Mouse (Mus musculus) ES-E14 (cell line): Measurements from ENCODE around the gene Mcidas.

Experiments
- MAFK ChIP-seq: IDR thresholded peaks from 2 replicates; pipeline ENCODE4 v1.6.1; 2014; ENCODE audit warnings: mild to moderate bottlenecking, low read depth, low read length, inconsistent platforms; ENCODE audit not compliant: insufficient read depth
- ZC3H11A ChIP-seq: IDR thresholded peaks from 2 replicates; pipeline ENCODE4 v1.6.1; 2012; ENCODE audit warnings: low read depth, mild to moderate bottlenecking, inconsistent platforms, low read length, borderline replicate concordance
- ZNF384 ChIP-seq: IDR thresholded peaks from 2 replicates; pipeline ENCODE4 v1.6.1; 2012; ENCODE audit warnings: low read depth, low read length, inconsistent platforms

DNA sequence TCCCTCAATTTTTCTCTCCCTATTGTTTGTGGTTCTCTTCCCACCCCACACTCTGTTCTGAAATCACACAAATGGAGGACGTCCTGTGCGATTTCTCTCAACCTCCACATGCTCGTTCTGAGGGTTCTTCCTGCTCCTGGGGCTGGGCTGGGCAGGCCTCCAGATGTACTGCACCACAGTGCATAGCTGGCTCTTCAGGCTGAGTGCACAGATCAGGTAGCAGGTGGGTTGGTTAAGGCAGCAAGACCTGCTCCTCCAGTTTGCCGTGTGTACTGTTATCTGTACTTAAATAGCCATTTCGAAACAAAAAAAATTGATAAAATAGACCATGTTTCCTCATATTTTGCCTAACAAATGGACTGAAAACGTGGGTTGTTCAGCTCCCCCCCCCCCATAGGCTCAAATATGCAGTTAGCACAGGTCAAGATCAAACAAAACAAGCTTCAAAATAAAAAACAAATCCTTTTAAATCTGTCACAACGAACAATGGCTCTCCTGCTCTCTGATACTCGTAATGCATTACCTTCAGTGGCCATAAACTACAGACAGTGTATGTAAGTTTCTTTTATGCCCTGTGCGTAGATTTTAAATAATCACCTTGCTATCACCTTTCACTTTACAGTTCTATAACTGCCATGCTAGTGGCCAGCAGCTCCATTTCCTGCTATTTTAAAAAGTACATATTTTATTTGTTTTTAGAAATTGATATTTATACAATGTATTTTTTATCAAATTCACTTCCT, 7.1 kb downstream of the Mcidas start:
- TF ChIP-seq ZC3H11A: no peak
- no peak for TF ChIP-seq MAFK
- no peak for TF ChIP-seq ZNF384
